Mouse (Mus musculus) lung, embryonic 15.5 days (tissue): Measurements from ENCODE around the gene Ctsd. TPM values are rescaled to one million over a fixed set of nuclear protein-coding genes. Genes with fewer than 3 reads are reported as not detected.

ENCODE experiments used
- ATAC-seq: fragments of 200-750 bp; cut with Nextera tagmentation; 2 replicates; pipeline ENCODE4 v1.8.0; 2017; ENCODE audit warnings: moderate number of reproducible peaks, borderline replicate concordance; ENCODE audit not compliant: low FRiP score, low TSS enrichment; ENCODE audit errors: extremely low read depth
- H3K27ac ChIP-seq: fragments of 300-500 bp; sonication (generic); 2 replicates; pipeline ENCODE4 v1.5.1; 2015; ENCODE audit warnings: moderate library complexity, mild to moderate bottlenecking, inconsistent platforms
- H3K27me3 ChIP-seq: fragments of 300-500 bp; sonication (generic); 2 replicates; pipeline ENCODE4 v1.6.1; 2015; ENCODE audit warnings: inconsistent platforms
- H3K36me3 ChIP-seq: fragments of 300-500 bp; sonication (generic); 2 replicates; pipeline ENCODE4 v1.6.1; 2015; ENCODE audit warnings: inconsistent platforms
- H3K4me1 ChIP-seq: fragments of 300-500 bp; sonication (generic); 2 replicates; pipeline ENCODE4 v1.6.1; 2015; ENCODE audit warnings: inconsistent platforms
- H3K4me2 ChIP-seq: fragments of 300-500 bp; sonication (generic); 2 replicates; pipeline ENCODE4 v1.6.1; 2015; ENCODE audit warnings: inconsistent platforms, mild to moderate bottlenecking, moderate library complexity
- H3K4me3 ChIP-seq: fragments of 300-500 bp; sonication (generic); 2 replicates; pipeline ENCODE4 v1.5.1; 2015; ENCODE audit warnings: mild to moderate bottlenecking, inconsistent platforms
- H3K9ac ChIP-seq: fragments of 300-500 bp; sonication (generic); 2 replicates; pipeline ENCODE4 v1.6.1; 2015; ENCODE audit warnings: inconsistent platforms
- H3K9me3 ChIP-seq: fragments of 300-500 bp; sonication (generic); 2 replicates; pipeline ENCODE4 v1.6.1; 2016; ENCODE audit warnings: inconsistent platforms
- WGBS: fragments of 180-500 bp; shearing (Covaris S2); methylation state at CpG from one replicate; pipeline ENCODE4 v1.1.7; 2015; 5-methylcytosine and 5-hydroxymethylcytosine counted together
- polyA plus RNA-seq: library from polyadenylated mRNA; unstranded; fragments of >200 nt; fragmentation: Nextera tagmentation; extraction: Ambion mirVana; gene quantifications from 2 replicates; pipeline ENCODE4 v1.2.1, GENCODE M21; 2015

Ctsd gene
- polyA plus RNA-seq, 1 experiment from 2014 or later: 299 TPM

DNA sequence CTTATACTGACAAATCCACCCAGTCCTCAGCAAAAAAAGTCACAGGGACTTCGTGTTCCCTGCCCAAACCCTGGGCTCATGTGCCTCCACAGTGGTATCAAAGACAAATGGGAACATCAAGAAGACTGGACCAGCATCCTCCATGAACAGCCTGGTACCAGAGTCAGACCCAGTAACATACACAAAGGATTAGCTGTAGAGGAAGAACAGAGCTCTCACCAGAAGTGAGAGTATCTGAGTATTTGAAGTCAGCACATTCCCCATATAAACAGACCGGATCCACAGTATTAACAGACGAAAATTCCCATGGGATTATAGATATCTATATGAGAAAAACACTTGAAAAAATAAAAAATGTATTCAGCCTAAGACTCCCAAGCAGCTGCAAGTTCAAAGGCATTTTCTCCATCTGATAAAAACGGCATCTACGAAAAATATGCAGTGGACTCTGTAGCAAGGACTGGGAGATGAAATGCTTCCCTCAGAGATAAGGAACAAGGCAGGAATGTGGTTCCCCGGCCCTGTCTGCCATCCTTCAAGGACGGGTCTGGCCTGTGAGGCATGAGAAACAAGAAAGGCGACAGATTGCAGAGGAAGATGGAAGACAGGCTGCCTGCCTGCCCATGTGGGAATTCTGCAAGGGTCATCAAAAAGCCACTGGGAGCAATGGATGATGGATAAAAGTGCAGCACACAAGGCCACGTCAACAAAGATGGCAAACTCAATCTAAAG, 61.0 kb downstream of the Ctsd start:
- H3K9me3 ChIP-seq: no peaks in the 10 kb centered on the region
- ATAC-seq: peak; percentile 33; the same call in 1 of the 2 replicates
- H3K4me1 ChIP-seq: peaks cover 22% of the 10 kb centered on the region
- H3K27ac ChIP-seq: peak overlapping the region; percentile 76
- no peak overlapping the region for H3K4me3 ChIP-seq
- H3K9ac ChIP-seq: no peak overlapping the region
- H3K27me3 ChIP-seq: no peaks in the 10 kb centered on the region
- H3K4me2 ChIP-seq: no peak overlapping the region
- 16% methylated on average over 9 of the region's 9 CpGs for WGBS
- H3K36me3 ChIP-seq: no peaks in the 10 kb centered on the region

Other genes starting within 250 kb of the Ctsd start
- gene Gm45337, start 243.4 kb downstream of the Ctsd start, polyA plus RNA-seq: not detected in 2 replicates
- gene Gm29735, start 230.9 kb downstream of the Ctsd start, polyA plus RNA-seq: not detected in 2 replicates
- gene Gm4553, start 222.3 kb downstream of the Ctsd start, polyA plus RNA-seq: not detected in 2 replicates
- not detected in 2 replicates for gene Krtap5-2, start 212.0 kb downstream of the Ctsd start, polyA plus RNA-seq
- not detected in 2 replicates for gene Gm10153, start 197.6 kb downstream of the Ctsd start, polyA plus RNA-seq
- gene Krtap5-3, start 186.7 kb downstream of the Ctsd start, polyA plus RNA-seq: not detected in 2 replicates
- not detected in 2 replicates for gene Gm7579, start 176.2 kb downstream of the Ctsd start, polyA plus RNA-seq
- gene Krtap5-5, start 158.1 kb downstream of the Ctsd start, polyA plus RNA-seq: not detected in 2 replicates
- gene Gm40460, start 147.0 kb downstream of the Ctsd start, polyA plus RNA-seq: not detected in 2 replicates
- not detected in 2 replicates for gene Gm2431, start 129.7 kb downstream of the Ctsd start, polyA plus RNA-seq
- gene Gm4559, start 113.7 kb downstream of the Ctsd start, polyA plus RNA-seq: not detected in 2 replicates
- gene Krtap5-1, start 90.9 kb downstream of the Ctsd start, polyA plus RNA-seq: not detected in 2 replicates
- gene Krtap5-4, start 84.5 kb downstream of the Ctsd start, polyA plus RNA-seq: not detected in 2 replicates
- 5.4 and 5.7 TPM in 2 replicates for gene Ifitm10, start 14.3 kb downstream of the Ctsd start, polyA plus RNA-seq
- gene Gm49369, start 5.4 kb downstream of the Ctsd start, polyA plus RNA-seq: 0.39 and 0.72 TPM in 2 replicates
- 0.34 and 0.87 TPM in 2 replicates for gene Syt8, start 46.8 kb upstream of the Ctsd start, polyA plus RNA-seq
- gene Tnni2, start 53.8 kb upstream of the Ctsd start, polyA plus RNA-seq: 2.4 and 7.4 TPM in 2 replicates
- 125 and 130 TPM in 2 replicates for gene Lsp1, start 72.8 kb upstream of the Ctsd start, polyA plus RNA-seq
- 2.5 and 5.1 TPM in 2 replicates for gene Tnnt3, start 110.8 kb upstream of the Ctsd start, polyA plus RNA-seq
- gene Mrpl23, start 144.6 kb upstream of the Ctsd start, polyA plus RNA-seq: 22.8 and 28.3 TPM in 2 replicates